Mouse (Mus musculus): ENCODE data around the gene Farp1. TPM values are rescaled to one million over a fixed set of nuclear protein-coding genes. Genes with fewer than 3 reads are reported as not detected.

The Farp1 gene
- polyA plus RNA-seq, 1 experiment from 2014 or later = 25.0 TPM

DNA sequence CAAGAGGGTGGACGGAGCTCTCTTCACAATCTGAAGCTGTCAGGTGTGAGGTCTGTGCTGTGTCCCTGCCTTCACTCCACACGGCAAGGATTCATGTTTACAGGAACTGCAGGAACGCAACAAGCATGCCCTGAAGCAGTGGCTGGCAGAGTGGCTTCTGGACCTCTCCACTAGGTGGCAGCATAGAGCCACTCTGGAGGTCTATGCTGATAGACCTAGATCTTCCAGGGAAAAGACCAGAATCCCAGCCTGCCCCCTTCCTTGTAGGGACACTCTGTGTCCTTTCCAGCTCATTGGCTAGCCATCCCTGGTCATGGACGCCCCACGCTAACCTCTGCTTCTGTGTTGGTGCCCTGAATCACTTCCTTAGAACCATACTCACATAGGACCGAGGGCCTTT, 244.1 kb downstream of the Farp1 start:
- Histone ChIP-seq H3K27me3 (no peaks in the 10 kb centered on the region), H3K4me2 (no peak overlapping the region), H3K4me1 (no peaks in the 10 kb centered on the region), H3K4me3 (no peak overlapping the region), H3K27ac (no peak overlapping the region), H3K9ac (no peak overlapping the region), H3K36me3 (peaks cover 69% of the 10 kb centered on the region), H3K9me3 (no peaks in the 10 kb centered on the region)
- ATAC-seq (ENCODE audit: borderline replicate concordance, extremely low read depth, low FRiP score, low TSS enrichment) = peak; percentile 41; the same call in 1 of the 2 replicates
- WGBS = 25% methylated on average over 6 of the region's 6 CpGs

DNA sequence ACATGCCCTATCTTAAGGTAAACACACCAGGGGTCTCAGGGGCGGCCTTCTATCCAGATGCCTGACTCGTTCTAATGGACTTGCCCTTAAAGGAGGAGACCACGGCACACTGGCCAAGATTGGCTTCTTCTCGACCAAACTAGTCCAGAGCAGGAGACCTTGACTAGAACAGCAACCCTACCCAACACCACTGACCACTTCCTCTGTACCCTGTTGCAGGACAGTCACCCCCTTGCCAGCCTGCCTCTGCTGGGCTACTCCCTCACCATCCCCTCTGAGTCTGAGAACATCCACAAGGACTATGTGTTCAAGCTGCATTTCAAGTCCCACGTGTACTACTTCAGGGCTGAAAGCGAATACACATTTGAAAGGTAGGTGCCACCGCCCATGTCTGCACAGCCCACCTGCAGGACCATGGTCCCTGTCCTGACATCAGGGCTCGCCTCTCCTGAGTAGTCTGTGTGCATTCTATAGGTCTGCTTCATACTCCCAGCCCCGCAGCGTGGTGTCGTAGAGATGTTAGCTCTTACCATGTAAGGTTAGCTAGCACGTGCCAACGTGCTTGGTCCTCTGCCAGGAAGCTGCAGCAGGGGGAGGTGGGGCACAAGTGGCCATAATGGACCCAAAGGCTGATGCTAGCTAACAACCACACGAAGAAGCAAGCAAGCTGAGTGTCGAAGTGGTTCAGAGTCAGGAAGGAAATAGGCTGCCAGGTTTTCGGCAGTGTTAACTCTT, 245.8 kb downstream of the Farp1 start:
- H3K27ac ChIP-seq = no peak overlapping the region
- no peaks in the 10 kb centered on the region for H3K4me1 ChIP-seq
- H3K4me3 ChIP-seq = no peak overlapping the region
- no peak overlapping the region for H3K4me2 ChIP-seq
- H3K27me3 ChIP-seq = no peaks in the 10 kb centered on the region
- no peaks in the 10 kb centered on the region for H3K9me3 ChIP-seq
- ATAC-seq (ENCODE audit: borderline replicate concordance, extremely low read depth, low FRiP score, low TSS enrichment) = no peak
- H3K36me3 ChIP-seq = peaks cover 69% of the 10 kb centered on the region
- WGBS = 73% methylated on average over 16 of the region's 16 CpGs
- no peak overlapping the region for H3K9ac ChIP-seq

DNA sequence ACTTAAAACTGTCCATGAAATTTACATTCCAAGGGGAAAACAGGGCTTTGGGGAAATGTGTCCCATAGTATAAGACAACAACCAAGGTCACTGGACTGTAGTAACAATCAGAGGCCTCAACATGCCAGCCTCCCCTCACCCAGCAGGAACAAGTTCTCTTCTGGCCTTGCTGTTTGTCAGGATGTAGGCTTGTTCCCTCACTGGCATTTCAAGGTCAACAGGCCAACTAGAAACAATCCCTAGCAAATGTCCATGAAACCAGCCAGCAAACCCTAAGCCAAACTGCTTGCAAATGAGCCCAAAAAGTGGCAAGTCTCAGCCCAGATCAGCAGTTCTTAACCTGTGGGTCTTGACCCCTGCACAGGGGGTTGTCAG, 246.3 kb downstream of the Farp1 start:
- Histone ChIP-seq H3K4me3 (no peak overlapping the region), H3K9me3 (no peaks in the 10 kb centered on the region), H3K27me3 (no peaks in the 10 kb centered on the region), H3K4me2 (no peak overlapping the region), H3K4me1 (no peaks in the 10 kb centered on the region), H3K36me3 (peaks cover 69% of the 10 kb centered on the region), H3K27ac (no peak overlapping the region), H3K9ac (no peak overlapping the region)
- ATAC-seq (ENCODE audit: borderline replicate concordance, extremely low read depth, low FRiP score, low TSS enrichment) = no peak

DNA sequence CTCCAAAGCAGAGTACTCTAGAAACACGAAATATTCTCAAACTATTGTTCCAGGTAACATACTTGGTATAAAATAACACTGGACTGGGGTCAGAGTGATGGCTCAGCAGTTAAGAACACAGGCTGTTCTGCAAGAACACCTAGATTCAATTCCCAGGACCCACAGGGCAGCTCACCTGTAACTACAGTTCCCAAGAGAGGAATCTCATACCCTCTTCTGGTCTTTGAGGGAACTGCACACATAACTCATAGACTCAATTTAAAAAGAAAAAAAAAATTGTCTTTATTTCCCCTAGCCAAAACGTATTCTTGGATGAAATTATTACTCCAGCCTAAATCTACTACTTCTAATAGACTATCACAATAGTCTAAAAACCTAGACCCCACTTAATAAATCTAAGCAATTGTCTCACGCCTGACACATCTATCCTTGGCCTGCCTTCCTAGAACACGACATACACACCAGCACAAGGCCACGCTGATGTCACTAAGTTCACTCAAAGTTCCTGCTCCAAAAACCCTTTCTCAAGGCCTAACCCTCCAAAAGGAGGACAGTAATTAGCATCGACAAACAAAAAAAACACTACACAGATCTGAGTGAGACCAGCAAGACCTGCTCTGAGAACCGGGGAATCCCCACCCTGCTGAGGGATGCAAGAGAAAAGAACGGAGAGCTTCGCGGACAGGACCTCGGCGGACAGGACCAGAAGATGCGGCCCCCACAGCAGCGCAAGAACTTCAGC, 250.6 kb downstream of the Farp1 start:
- WGBS = 89% methylated on average over 14 of the region's 14 CpGs
- Histone ChIP-seq H3K27me3 (no peaks in the 10 kb centered on the region), H3K9ac (no peak overlapping the region), H3K36me3 (peaks cover 75% of the 10 kb centered on the region), H3K4me2 (no peak overlapping the region), H3K4me1 (no peaks in the 10 kb centered on the region), H3K9me3 (no peaks in the 10 kb centered on the region), H3K27ac (no peak overlapping the region), H3K4me3 (no peak overlapping the region)
- ATAC-seq (ENCODE audit: borderline replicate concordance, extremely low read depth, low FRiP score, low TSS enrichment) = no peak

DNA sequence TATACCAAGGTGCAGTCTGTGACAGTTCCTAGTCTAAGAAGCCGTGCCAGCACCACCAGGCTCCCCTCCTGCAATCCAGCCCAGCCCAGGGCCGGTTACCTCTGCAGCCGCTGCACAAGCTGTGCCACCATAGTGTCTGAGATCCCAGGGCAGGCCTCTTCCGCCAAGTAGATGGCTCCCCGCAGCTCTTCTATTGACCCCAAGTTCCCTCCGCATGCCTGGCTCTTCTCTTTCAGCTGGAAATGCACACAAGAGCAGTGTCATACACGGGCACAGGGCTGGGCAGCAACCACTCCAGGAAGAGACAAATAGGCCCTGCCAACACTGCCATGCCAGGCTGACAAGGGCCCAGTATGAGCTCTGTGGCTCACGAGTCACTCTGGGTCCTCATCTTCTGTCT, 256.9 kb downstream of the Farp1 start:
- Histone ChIP-seq H3K4me1 (0 out of 2 replicates have a peak, but pooled peaks cover 6% of the 10 kb centered on the region), H3K27me3 (no peaks in the 10 kb centered on the region), H3K9me3 (no peaks in the 10 kb centered on the region), H3K4me2 (no peak overlapping the region), H3K9ac (no peak overlapping the region), H3K27ac (no peak overlapping the region), H3K4me3 (no peak overlapping the region), H3K36me3 (peaks cover 65% of the 10 kb centered on the region)
- no peak for ATAC-seq (ENCODE audit: borderline replicate concordance, extremely low read depth, low FRiP score, low TSS enrichment)
- WGBS = 91% methylated on average over 8 of the region's 8 CpGs

DNA sequence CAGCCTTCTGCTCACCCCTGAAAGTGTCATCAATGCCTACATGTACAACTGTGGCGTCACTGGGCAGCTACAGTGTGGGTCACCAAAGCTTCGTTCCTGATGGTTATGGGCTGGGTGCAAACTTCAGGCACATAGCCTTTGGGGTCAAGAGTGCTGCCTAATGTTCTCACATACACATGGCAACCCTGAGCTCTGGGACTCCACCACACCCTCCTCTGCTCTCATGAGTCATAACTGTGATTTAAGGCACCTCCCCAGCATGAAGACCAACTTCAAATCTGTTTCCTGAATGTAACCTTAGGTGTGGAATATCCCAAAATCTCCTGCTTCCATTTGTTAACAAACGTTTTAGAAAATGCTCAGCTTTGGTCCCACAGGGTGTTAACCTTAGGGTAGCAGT, 257.4 kb downstream of the Farp1 start:
- no peak for ATAC-seq (ENCODE audit: borderline replicate concordance, extremely low read depth, low FRiP score, low TSS enrichment)
- no peak overlapping the region for H3K4me3 ChIP-seq
- peaks cover 65% of the 10 kb centered on the region for H3K36me3 ChIP-seq
- no peaks in the 10 kb centered on the region for H3K9me3 ChIP-seq
- no peaks in the 10 kb centered on the region for H3K27me3 ChIP-seq
- H3K4me2 ChIP-seq = no peak overlapping the region
- WGBS = 92% methylated on average over 3 of the region's 3 CpGs
- H3K9ac ChIP-seq = no peak overlapping the region
- H3K27ac ChIP-seq = no peak overlapping the region
- H3K4me1 ChIP-seq = 0 out of 2 replicates have a peak, but pooled peaks cover 6% of the 10 kb centered on the region

DNA sequence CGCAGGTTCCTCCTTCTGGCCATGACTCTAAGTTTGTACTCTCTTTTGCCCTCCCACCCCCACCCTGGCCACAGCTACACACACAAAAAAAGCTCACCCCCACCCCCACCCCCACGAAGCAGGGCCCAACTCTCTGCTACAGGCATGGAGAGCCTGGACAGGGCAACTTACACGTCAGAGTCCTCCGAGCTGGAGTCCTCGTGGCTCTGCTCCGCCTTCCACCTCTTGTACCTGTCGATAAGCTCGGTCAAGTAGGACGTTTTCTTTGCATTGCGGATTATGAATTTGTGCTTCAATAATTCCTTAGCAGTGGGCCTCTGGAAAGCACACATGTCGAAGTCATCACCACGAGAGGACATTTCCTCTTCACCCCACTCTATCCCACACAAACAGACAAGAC, 259.5 kb downstream of the Farp1 start:
- Histone ChIP-seq H3K27ac (no peak overlapping the region), H3K9me3 (no peaks in the 10 kb centered on the region), H3K36me3 (peaks cover 60% of the 10 kb centered on the region), H3K4me3 (no peak overlapping the region), H3K4me2 (no peak overlapping the region), H3K4me1 (0 out of 2 replicates have a peak, but pooled peaks cover 10% of the 10 kb centered on the region), H3K27me3 (no peaks in the 10 kb centered on the region), H3K9ac (no peak overlapping the region)
- 54% methylated on average over 12 of the region's 12 CpGs for WGBS
- ATAC-seq (ENCODE audit: borderline replicate concordance, extremely low read depth, low FRiP score, low TSS enrichment) = no peak

DNA sequence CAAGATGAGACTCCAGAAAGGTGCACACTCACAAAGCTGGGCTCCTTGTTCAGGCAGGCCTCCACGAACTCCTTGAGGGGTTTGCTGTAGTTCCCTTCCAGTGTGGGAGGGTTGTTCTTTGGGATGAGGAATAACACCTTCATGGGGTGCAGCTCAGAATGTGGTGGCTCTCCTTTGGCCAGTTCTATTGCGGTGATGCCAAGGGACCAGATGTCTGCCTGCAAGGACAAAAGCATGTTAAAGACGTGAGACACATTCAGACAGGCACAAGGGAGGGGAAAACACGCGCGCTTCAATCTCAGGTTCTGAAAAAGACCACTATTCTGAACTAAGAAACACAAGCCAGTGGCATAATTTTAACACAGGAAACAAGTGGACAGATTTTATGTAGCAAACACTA, 262.1 kb downstream of the Farp1 start:
- Histone ChIP-seq H3K4me1 (0 out of 2 replicates have a peak, but pooled peaks cover 10% of the 10 kb centered on the region), H3K36me3 (peaks cover 55% of the 10 kb centered on the region), H3K4me2 (no peak overlapping the region), H3K9me3 (no peaks in the 10 kb centered on the region), H3K4me3 (no peak overlapping the region), H3K27me3 (no peaks in the 10 kb centered on the region), H3K9ac (no peak overlapping the region), H3K27ac (no peak overlapping the region)
- 94% methylated on average over 6 of the region's 6 CpGs for WGBS
- no peak for ATAC-seq (ENCODE audit: borderline replicate concordance, extremely low read depth, low FRiP score, low TSS enrichment)

DNA sequence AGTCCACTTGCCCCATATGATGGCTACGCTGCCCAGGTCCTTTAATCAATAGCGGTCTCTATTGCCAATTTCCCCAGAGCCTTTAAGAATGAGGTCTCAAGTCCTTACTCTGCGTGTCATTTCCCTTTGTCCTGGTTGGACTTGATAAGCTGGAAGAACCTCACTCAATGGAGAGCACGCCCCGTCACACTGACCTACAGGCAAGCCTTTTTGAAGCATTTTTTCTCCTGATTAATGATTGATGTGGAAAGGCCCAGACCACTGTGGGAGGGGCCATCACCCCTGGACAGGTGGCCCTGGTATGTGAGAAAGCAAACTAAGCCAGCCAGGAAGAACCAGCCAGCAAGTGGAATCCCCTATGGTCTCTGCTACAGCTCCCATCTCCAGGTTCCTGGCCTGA, 263.5 kb downstream of the Farp1 start:
- no peaks in the 10 kb centered on the region for H3K27me3 ChIP-seq
- no peak overlapping the region for H3K4me2 ChIP-seq
- no peak overlapping the region for H3K4me3 ChIP-seq
- H3K4me1 ChIP-seq = 0 out of 2 replicates have a peak, but pooled peaks cover 10% of the 10 kb centered on the region
- no peak for ATAC-seq (ENCODE audit: borderline replicate concordance, extremely low read depth, low FRiP score, low TSS enrichment)
- H3K27ac ChIP-seq = no peak overlapping the region
- WGBS = 68% methylated on average over 5 of the region's 5 CpGs
- H3K9me3 ChIP-seq = no peaks in the 10 kb centered on the region
- H3K9ac ChIP-seq = no peak overlapping the region
- peaks cover 44% of the 10 kb centered on the region for H3K36me3 ChIP-seq

DNA sequence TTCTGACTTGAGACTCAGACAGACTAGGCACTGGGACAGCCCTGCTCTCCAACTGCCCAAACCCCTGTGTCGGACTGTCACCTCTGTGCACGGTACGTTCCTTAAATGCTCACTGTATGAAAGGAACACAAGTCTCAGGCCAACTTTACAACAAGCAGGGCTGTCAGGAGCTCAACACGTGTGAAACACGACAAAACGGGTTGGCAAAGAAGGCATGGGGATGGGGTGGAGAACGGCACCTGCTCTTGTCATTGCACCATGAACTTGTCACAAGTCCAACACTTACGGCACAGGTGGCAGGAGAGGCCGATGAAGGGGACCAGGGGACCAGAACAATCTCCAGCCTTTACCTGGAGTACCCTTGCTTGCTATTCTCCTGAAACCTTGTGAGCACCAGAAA, 264.1 kb downstream of the Farp1 start:
- Histone ChIP-seq H3K36me3 (peaks cover 40% of the 10 kb centered on the region), H3K9ac (no peak overlapping the region), H3K4me2 (no peak overlapping the region), H3K4me1 (0 out of 2 replicates have a peak, but pooled peaks cover 13% of the 10 kb centered on the region), H3K27me3 (no peaks in the 10 kb centered on the region), H3K9me3 (no peaks in the 10 kb centered on the region), H3K4me3 (no peak overlapping the region), H3K27ac (no peak overlapping the region)
- WGBS = 83% methylated on average over 9 of the region's 9 CpGs
- ATAC-seq (ENCODE audit: borderline replicate concordance, extremely low read depth, low FRiP score, low TSS enrichment) = no peak

DNA sequence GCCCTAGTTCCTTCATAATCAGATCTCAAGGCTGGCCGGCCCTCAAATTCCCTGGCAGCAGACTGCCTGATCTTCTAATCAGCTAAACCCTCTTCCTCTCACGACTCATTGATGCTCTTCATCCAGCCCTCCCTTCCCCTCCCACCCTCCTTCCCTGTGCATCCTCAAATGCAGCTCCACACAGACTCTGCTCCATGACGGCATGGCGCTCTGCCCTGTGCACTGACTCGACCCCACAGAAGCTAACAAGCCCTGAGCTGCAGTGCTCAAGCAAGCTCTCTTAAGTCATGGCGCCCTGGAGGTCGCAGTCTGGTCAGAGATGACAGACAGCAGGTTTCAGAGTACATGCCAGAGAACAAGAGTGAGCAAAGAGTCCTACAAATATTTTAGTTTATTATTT, 269.5 kb downstream of the Farp1 start:
- Histone ChIP-seq H3K27me3 (no peaks in the 10 kb centered on the region), H3K36me3 (peaks cover 21% of the 10 kb centered on the region), H3K27ac (no peak overlapping the region), H3K9ac (no peak overlapping the region), H3K9me3 (no peaks in the 10 kb centered on the region), H3K4me1 (0 out of 2 replicates have a peak, but pooled peaks cover 3% of the 10 kb centered on the region), H3K4me3 (no peak overlapping the region), H3K4me2 (no peak overlapping the region)
- WGBS = 45% methylated on average over 7 of the region's 7 CpGs
- ATAC-seq (ENCODE audit: borderline replicate concordance, extremely low read depth, low FRiP score, low TSS enrichment) = no peak

DNA sequence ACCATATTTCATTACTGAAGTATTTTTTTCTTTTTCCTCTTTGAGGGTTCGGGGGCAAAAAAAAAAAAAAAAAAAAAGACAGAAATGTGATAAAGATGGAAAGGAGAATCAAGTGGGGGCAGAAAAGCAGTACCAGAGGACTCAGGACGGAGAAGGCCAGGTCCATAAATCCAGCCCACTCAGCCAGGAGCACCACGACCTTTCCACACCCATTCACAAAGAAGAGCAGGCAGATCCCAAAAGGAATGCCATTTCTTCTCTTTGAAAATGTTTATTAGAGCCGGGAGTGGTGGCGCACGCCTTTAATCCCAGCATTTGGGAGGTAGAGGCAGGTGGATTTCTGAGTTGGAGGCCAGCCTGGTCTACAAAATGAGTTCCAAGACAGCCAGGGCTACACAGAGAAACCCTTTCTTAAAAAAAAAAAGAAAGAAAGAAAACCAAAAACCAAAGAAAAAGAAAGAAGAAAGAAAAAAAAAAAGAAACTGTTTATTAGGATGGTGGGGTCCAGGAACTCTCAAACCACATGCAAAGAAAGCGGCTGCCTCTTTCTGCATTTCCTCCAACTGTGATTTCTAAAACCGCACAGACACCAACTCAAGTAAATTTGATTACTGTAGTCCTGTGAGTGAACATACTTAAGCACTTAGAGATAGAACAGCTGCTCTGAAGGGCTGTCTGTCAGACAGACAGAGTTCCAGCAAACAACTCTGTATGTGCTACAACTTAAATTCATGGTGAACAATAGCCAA, 270.5 kb downstream of the Farp1 start:
- WGBS = 70% methylated on average over 8 of the region's 8 CpGs
- Histone ChIP-seq H3K9me3 (no peaks in the 10 kb centered on the region), H3K4me2 (no peak overlapping the region), H3K9ac (no peak overlapping the region), H3K27ac (no peak overlapping the region), H3K36me3 (peaks cover 16% of the 10 kb centered on the region), H3K4me3 (no peak overlapping the region), H3K27me3 (no peaks in the 10 kb centered on the region), H3K4me1 (0 out of 2 replicates have a peak, but pooled peaks cover 3% of the 10 kb centered on the region)
- no peak for ATAC-seq (ENCODE audit: borderline replicate concordance, extremely low read depth, low FRiP score, low TSS enrichment)

Data from lung, embryonic 15.5 days (tissue).